Comparison of ENCODE assay signal across 9 mouse cellular contexts in the genomic region with DNA sequence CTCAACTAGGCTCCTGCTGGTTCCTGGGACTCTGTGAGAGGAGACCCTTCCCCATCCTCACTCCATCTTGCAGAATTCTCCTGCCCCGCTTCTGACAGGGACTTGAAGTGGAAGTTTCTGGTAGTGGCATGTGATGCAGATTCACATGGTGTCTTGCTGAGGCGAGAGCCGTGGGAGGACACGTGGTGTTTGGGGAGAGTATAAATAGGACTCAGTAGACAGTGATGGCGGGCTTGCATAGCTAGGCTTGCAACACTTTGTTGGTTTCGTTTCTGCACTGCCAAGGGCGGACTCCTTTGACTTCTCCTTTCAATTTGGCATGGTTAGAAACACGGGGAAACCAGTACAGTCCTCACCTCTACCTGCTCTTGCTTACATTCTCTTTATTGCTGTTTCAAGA. TPM values are rescaled to one million over a fixed set of nuclear protein-coding genes. Genes with fewer than 3 reads are reported as not detected.
DNase-seq lines count a peak whose midpoint lies in the region; ATAC-seq and TF ChIP-seq lines count a peak whose summit lies in the region.
"Had no signal": no experiment of that assay in that cellular context is flagged by ENCODE, and none has a peak within 500 bp of the region (broad histone marks: within the 10 kb centered on the region; RNA-seq: fewer than 3 reads in every experiment).

No protein-coding gene starts in this region.

- ATAC-seq in heart, embryonic 12.5 days (ENCODE audit: insufficient number of reproducible peaks, low FRiP score) = no peak
- ATAC-seq in neutrophil, adult 5-6 weeks (ENCODE audit: extremely low read depth, insufficient number of reproducible peaks, low FRiP score, poor library complexity, severe bottlenecking) = peak; percentile 96

- H3K79me2 ChIP-seq in CH12.LX (replicated peaks; ENCODE audit: control insufficient read depth, extremely low read depth, insufficient read depth, poor library complexity, severe bottlenecking) = no peaks in the 10 kb centered on the region

- no peak overlapping the region for H3K27ac ChIP-seq in heart, embryonic 12.5 days (ENCODE audit: poor library complexity, severe bottlenecking)
- no peak overlapping the region for H3K27ac ChIP-seq in CH12.LX (ENCODE audit: insufficient read depth, low read depth)
- no peak overlapping the region for H3K27ac ChIP-seq in hindbrain, embryonic 10.5 days

- H3K9ac ChIP-seq in heart, embryonic 12.5 days = no peak overlapping the region
- no peak overlapping the region; the same call in 1 of the 2 replicates for H3K9ac ChIP-seq in CH12.LX (ENCODE audit: insufficient read depth, low read depth)

- DNase-seq in heart, adult 8-10 months (ENCODE audit: low spot score) = peak; percentile 42
- DNase-seq in CH12.LX (ENCODE audit: extremely low read depth) (peak; percentile 61), MN1 (ENCODE audit: low spot score) (no peak)
- peak; percentile 13 to 69 for DNase-seq in left cerebral cortex, postnatal 25 days (ENCODE audit: low spot score in 2 of 2)
- no peak for DNase-seq in testis, postnatal 10 days (ENCODE audit: low spot score)
- no peak for DNase-seq in hindbrain, embryonic 10.5 days (ENCODE audit: low spot score)

- no peaks in the 10 kb centered on the region for H3K27me3 ChIP-seq in heart, embryonic 12.5 days (replicated peaks)
- no peaks in the 10 kb centered on the region for H3K27me3 ChIP-seq in CH12.LX (replicated peaks)
- no peaks in the 10 kb centered on the region for H3K27me3 ChIP-seq in hindbrain, embryonic 10.5 days (ENCODE audit: insufficient read depth, poor library complexity, severe bottlenecking)

- TF ChIP-seq CTCF in CH12.LX (conservative IDR thresholded peaks at IDR 0.05 in 1 of 2, IDR thresholded peaks at IDR 0.05 in 1 of 2; ENCODE audit: low read depth in 2 of 2, low read length in 2 of 2) = no peak

- dilution Hi-C loops in CH12.LX (cut with MboI; ENCODE audit: extremely low pct_ligation_motif_present, extremely low pct_unique_long_range_greater_than_20kb, low sequenced_read_pairs) = no loop called here

- 79% methylated on average over 8 of the region's 8 CpGs for WGBS in heart, embryonic 12.5 days
- WGBS in hindbrain, embryonic 10.5 days = 85% methylated on average over 8 of the region's 8 CpGs

- no peaks in the 10 kb centered on the region for H3K9me3 ChIP-seq in heart, embryonic 12.5 days (replicated peaks)
- peaks cover 1% of the 10 kb centered on the region for H3K9me3 ChIP-seq in CH12.LX (replicated peaks; ENCODE audit: low read length)
- H3K9me3 ChIP-seq in hindbrain, embryonic 10.5 days = no peaks in the 10 kb centered on the region

- no peak overlapping the region for H3K4me3 ChIP-seq in heart, embryonic 12.5 days
- no peak overlapping the region for H3K4me3 ChIP-seq in CH12.LX (replicated peaks in 1 of 3; ENCODE audit: low read depth in 2 of 3, low read length in 2 of 3, poor library complexity in 1 of 3)
- no peak overlapping the region for H3K4me3 ChIP-seq in hindbrain, embryonic 10.5 days
- H3K4me3 ChIP-seq: erythroblast, embryonic 14.5 days had no signal

- TF ChIP-seq EP300 in CH12.LX (IDR thresholded peaks at IDR 0.05; ENCODE audit: low read length) = no peak

- in situ Hi-C loops in CH12.LX (cut with MboI; ENCODE audit: low pct_ligation_motif_present, low pct_unique_long_range_greater_than_20kb, low sequenced_read_pairs) = no loop called here

- no peak for TF ChIP-seq POLR2A in CH12.LX (IDR thresholded peaks at IDR 0.05; ENCODE audit: low read depth, low read length)

- no peaks in the 10 kb centered on the region for H3K4me1 ChIP-seq in heart, embryonic 12.5 days (replicated peaks)
- peaks cover 13 to 40% of the 10 kb centered on the region in 2 experiments for H3K4me1 ChIP-seq in CH12.LX (ENCODE audit: control insufficient read depth in 1 of 2, insufficient read depth in 2 of 2)
- H3K4me1 ChIP-seq in hindbrain, embryonic 10.5 days (replicated peaks) = no peaks in the 10 kb centered on the region

- intact Hi-C loops in left cerebral cortex, postnatal 25 days (cut with DNase I) = no loop called here

- no peak overlapping the region for H3K4me2 ChIP-seq in heart, embryonic 12.5 days
- H3K4me2 ChIP-seq in CH12.LX (ENCODE audit: insufficient read depth, low read depth, poor library complexity, severe bottlenecking) = peak overlapping the region; percentile 12; the same call in 1 of the 2 replicates

- no peaks in the 10 kb centered on the region for H3K36me3 ChIP-seq in heart, embryonic 12.5 days
- H3K36me3 ChIP-seq in CH12.LX (replicated peaks in 1 of 2; ENCODE audit: control insufficient read depth in 1 of 2, insufficient read depth in 1 of 2, low read length in 1 of 2) = no peaks in the 10 kb centered on the region
- no peaks in the 10 kb centered on the region for H3K36me3 ChIP-seq in hindbrain, embryonic 10.5 days

- no peak for TF ChIP-seq RAD21 in CH12.LX (IDR thresholded peaks at IDR 0.05; ENCODE audit: low read depth, low read length)

TF ChIP-seq in CH12.LX, 34 proteins besides CTCF, POLR2A, EP300 and RAD21:
- TF ChIP-seq E2F4 (IDR thresholded peaks at IDR 0.05; ENCODE audit: insufficient replicate concordance, low read depth, low read length) (no peak), TCF12 (IDR thresholded peaks at IDR 0.05; ENCODE audit: low read depth, low read length) (no peak), GABPA (IDR thresholded peaks at IDR 0.05; ENCODE audit: insufficient replicate concordance, low read depth, low read length) (no peak), TBP (conservative IDR thresholded peaks at IDR 0.05; ENCODE audit: low read depth, low read length) (peak; percentile 75), IRF4 (IDR thresholded peaks at IDR 0.05; ENCODE audit: low read depth, low read length) (peak; percentile 23; the same call in 1 of the 2 replicates), UBTF (IDR thresholded peaks at IDR 0.05; ENCODE audit: low read depth, low read length) (no peak), USF2 (conservative IDR thresholded peaks at IDR 0.05; ENCODE audit: low read depth, low read length) (peak; percentile 65), CHD1 (IDR thresholded peaks at IDR 0.05; ENCODE audit: low read depth, low read length) (no peak), PAX5 (IDR thresholded peaks at IDR 0.05; ENCODE audit: low read length) (no peak), HCFC1 (IDR thresholded peaks at IDR 0.05; ENCODE audit: low read depth, low read length) (no peak), ELF1 (IDR thresholded peaks at IDR 0.05; ENCODE audit: low read depth, low read length) (no peak), MAZ (IDR thresholded peaks at IDR 0.05; ENCODE audit: low read depth, low read length) (no peak), KAT2A (IDR thresholded peaks at IDR 0.05; ENCODE audit: insufficient replicate concordance, low read length) (no peak), ZC3H11A (IDR thresholded peaks at IDR 0.05; ENCODE audit: low read depth, low read length) (no peak), BHLHE40 (IDR thresholded peaks at IDR 0.05; ENCODE audit: low read depth, low read length) (no peak), USF1 (IDR thresholded peaks at IDR 0.05; ENCODE audit: low read depth, low read length) (peak; percentile 72), NRF1 (IDR thresholded peaks at IDR 0.05; ENCODE audit: low read depth, low read length) (no peak), MXI1 (IDR thresholded peaks at IDR 0.05; ENCODE audit: low read depth, low read length) (peak; percentile 69; the same call in 1 of the 2 replicates), ZMIZ1 (IDR thresholded peaks at IDR 0.05; ENCODE audit: low read depth, low read length) (no peak), CHD2 (IDR thresholded peaks at IDR 0.05; ENCODE audit: low read length) (no peak), JUN (IDR thresholded peaks at IDR 0.05; ENCODE audit: insufficient read depth, low read depth, low read length) (no peak), ZNF384 (IDR thresholded peaks at IDR 0.05; ENCODE audit: low read depth, low read length) (no peak), MAX (IDR thresholded peaks at IDR 0.05; ENCODE audit: low read length) (peak; percentile 88), SIN3A (IDR thresholded peaks at IDR 0.05; ENCODE audit: low read length) (no peak), SMC3 (IDR thresholded peaks at IDR 0.05; ENCODE audit: low read depth, low read length) (no peak), MEF2A (IDR thresholded peaks at IDR 0.05; ENCODE audit: borderline replicate concordance, low read depth, low read length) (peak; percentile 44; the same call in 1 of the 2 replicates), JUND (conservative IDR thresholded peaks at IDR 0.05; ENCODE audit: low read depth, low read length) (no peak), MAFK (IDR thresholded peaks at IDR 0.05; ENCODE audit: insufficient replicate concordance, low read length) (no peak), POLR2AphosphoS2 (IDR thresholded peaks at IDR 0.05; ENCODE audit: low read depth, low read length) (no peak), MYC (IDR thresholded peaks at IDR 0.05; ENCODE audit: low read depth, low read length) (peak; percentile 83), RCOR1 (conservative IDR thresholded peaks at IDR 0.05; ENCODE audit: low read depth, low read length) (no peak), ETS1 (conservative IDR thresholded peaks at IDR 0.05; ENCODE audit: low read depth, low read length) (no peak), NELFE (IDR thresholded peaks at IDR 0.05; ENCODE audit: low read depth, low read length) (no peak), ZKSCAN1 (IDR thresholded peaks at IDR 0.05; ENCODE audit: borderline replicate concordance, low read depth, low read length) (no peak)
TF ChIP-seq in CH12.LX: peak in this region for 8.

RNA-seq across cellular contexts. Expression of gene Ly9, which starts 11.8 kb away (rescaled TPM):
- total RNA-seq in heart, adult 8-10 months (2022) = under 1 TPM; 0.16 to 0.49 (median 0.31) TPM
- polyA plus RNA-seq in heart, embryonic 12.5 days (2016; fragmentation: Nextera tagmentation; extraction: Ambion mirVana) = 0.10 TPM in 1 of 2 replicates, not detected in the other
- total RNA-seq in CH12.LX (2012; rRNA removed) (43.6 and 46.7 TPM in 2 replicates), CH12.LX (2014; rRNA removed) (53.6 and 57.8 TPM in 2 replicates)
- polyA plus RNA-seq in CH12.LX (2012; ENCODE audit: insufficient read length, low read depth) = 68.6 and 74.4 TPM in 2 replicates
- not detected for total RNA-seq in left cerebral cortex, postnatal 25 days (2021)
- total RNA-seq in neutrophil, adult 5-6 weeks (2017) = 83.9 and 87.7 TPM in 2 replicates
- polyA plus RNA-seq in hindbrain, embryonic 10.5 days (2016; fragmentation: Nextera tagmentation; extraction: Ambion mirVana) = 0.09 TPM in 1 of 2 replicates, not detected in the other

RNA-seq across cellular contexts. Expression of gene Slamf7, which starts 33.8 kb away (rescaled TPM):
- under 1 TPM; 0.16 to 0.32 (median 0.28) TPM for total RNA-seq in heart, adult 8-10 months (2022)
- not detected in 2 replicates for polyA plus RNA-seq in heart, embryonic 12.5 days (2016; fragmentation: Nextera tagmentation; extraction: Ambion mirVana)
- total RNA-seq in CH12.LX (2012; rRNA removed) = 6.8 and 10.5 TPM in 2 replicates
- 15.4 and 15.8 TPM in 2 replicates for total RNA-seq in CH12.LX (2014; rRNA removed)
- polyA plus RNA-seq in CH12.LX (2012; ENCODE audit: insufficient read length, low read depth) = 9.5 and 10.6 TPM in 2 replicates
- not detected for total RNA-seq in left cerebral cortex, postnatal 25 days (2021)
- total RNA-seq in neutrophil, adult 5-6 weeks (2017) = 28.2 and 29.0 TPM in 2 replicates
- not detected in 2 replicates for polyA plus RNA-seq in hindbrain, embryonic 10.5 days (2016; fragmentation: Nextera tagmentation; extraction: Ambion mirVana)
- polyA plus RNA-seq: erythroblast, embryonic 14.5 days had no signal

Comparison
In these comparisons a context has a peak if more than half of its experiments do, and no peak if none do; other contexts are left out.
1. DNase-seq: peak in heart, adult 8-10 months (single experiment), CH12.LX (single experiment) and left cerebral cortex, postnatal 25 days (2 of 2); none in testis, postnatal 10 days (single experiment), MN1 (single experiment) and hindbrain, embryonic 10.5 days (single experiment).
2. RNA of gene Ly9, which starts 11.8 kb away (total RNA-seq): 83.9 to 87.7 TPM in neutrophil, adult 5-6 weeks and 43.6 to 57.8 TPM in CH12.LX; 0.16 to 0.49 TPM in heart, adult 8-10 months and not detected in left cerebral cortex, postnatal 25 days; every median in the first group is over 10 times any median in the second.
3. RNA of gene Slamf7, which starts 33.8 kb away (total RNA-seq): 28.2 to 29.0 TPM in neutrophil, adult 5-6 weeks and 6.8 to 15.8 TPM in CH12.LX; 0.16 to 0.32 TPM in heart, adult 8-10 months and not detected in left cerebral cortex, postnatal 25 days; every median in the first group is over 4 times any median in the second.